Mouse (Mus musculus): Measurements from ENCODE around the gene Mast4.

The Mast4 gene

DNA sequence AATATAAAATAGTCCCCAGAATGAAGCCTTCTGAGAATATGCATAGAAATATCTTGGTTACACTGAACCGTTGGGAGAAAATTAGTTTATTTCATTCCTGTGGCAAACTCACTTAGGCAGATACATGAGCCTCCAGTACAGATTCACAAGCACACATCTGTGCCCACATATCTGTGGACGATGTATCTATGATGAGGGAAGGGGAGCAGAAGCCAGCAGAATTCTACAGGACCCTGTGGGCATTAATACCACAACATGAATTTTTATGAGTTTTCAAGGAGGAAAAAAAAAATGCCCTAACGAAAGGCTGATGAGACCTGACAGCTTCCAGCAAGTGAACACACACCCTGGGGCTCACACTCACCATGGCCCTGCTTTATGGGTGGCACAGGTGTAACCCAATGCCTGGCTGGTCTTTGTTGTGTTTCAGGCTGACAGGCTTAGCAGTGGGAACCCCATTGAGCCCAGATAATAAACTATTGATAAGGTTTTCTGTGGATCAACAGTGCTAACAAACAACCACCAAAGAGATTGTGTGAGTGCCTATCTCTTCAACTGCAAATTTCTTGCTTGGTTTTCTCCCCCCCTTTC lies 17.4 kb downstream of the Mast4 start:
- DNase-seq (ENCODE audit: extremely low spot score, low spot score): no peak

DNA sequence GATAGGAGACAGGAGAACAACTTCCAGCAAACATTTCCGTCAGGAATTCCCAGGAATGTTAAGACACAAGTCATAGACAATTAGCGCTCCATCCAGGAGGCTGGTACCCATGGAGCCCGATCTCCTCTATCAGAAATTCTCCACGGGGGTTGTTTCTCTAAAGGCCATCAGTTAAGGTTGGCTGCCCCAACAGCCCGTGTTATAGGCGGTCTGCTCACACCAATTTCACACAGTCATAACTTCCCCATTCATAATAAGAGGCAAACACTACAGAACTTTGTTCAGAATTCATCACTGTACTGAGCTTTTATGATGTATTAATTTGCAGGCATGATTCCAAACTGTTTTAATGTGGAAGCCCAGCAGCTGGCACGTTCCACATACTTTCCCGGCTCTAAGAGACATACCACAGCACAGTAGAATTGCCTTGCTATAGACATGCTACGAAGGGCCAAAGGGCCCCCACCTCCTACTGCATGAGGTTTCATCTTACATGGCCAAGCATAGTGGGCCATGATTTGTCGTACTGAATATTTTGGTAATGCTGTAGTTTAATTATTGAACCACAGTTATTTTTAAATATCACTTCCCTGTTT lies 19.1 kb downstream of the Mast4 start:
- DNase-seq (ENCODE audit: extremely low spot score, low spot score): no peak

DNA sequence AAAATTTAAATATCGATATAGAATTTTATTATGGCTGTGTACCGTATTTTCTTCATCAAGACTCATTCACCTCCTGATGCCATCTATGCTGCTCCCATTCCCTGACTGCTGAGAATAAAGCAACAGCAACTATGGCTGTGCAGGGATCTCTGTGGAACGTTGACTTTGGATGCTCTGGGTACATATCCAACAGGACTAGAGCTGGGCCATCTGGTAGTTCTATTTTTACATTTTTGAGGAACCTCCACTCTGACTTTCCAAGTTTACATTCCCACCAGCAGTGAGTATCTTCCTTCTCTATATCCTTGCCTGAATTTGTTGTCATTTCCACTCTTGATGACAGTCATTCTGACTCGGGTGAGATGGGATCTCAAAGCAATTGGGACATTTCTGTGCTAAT lies 26.0 kb downstream of the Mast4 start:
- DNase-seq (ENCODE audit: extremely low spot score, low spot score): no peak

DNA sequence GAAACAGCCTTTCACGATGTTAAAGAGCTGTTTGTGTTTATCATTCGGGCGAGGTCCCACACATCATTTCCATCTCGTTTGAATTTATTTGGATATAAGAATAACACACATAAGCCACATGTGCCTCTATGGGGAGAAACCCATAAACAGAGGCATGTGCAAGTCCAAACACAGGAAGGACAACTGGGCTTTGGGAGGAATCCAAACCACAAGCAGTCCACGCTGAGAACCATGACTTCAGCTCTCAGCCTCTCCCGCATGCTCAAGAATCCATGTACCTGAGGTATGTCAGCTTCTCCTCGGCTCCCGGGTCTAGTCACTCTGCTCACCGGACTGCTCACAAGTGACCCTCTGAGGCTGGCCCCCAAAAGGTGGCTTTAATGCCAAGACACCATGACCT lies 30.5 kb downstream of the Mast4 start:
- DNase-seq (ENCODE audit: extremely low spot score, low spot score): no peak

DNA sequence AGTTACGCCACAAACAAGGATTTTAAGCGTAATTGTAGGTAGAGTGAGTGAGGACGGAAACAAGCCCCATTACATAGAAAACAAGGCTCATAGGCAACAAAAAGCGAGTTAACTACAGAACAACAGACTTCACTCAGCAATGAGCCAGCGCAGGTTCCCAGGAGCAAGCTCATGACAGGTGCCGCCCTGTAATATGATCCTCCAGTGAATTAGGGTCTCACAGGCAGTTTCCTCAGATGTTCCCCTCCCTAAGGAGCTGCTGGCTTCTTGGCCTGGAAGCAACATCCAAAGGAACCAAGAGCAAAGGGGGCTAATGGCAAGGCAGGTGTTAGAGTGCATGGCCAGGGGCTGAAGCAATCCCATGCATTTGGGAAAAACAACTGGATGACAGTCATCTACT lies 31.8 kb downstream of the Mast4 start:
- no peak for DNase-seq (ENCODE audit: extremely low spot score, low spot score)

DNA sequence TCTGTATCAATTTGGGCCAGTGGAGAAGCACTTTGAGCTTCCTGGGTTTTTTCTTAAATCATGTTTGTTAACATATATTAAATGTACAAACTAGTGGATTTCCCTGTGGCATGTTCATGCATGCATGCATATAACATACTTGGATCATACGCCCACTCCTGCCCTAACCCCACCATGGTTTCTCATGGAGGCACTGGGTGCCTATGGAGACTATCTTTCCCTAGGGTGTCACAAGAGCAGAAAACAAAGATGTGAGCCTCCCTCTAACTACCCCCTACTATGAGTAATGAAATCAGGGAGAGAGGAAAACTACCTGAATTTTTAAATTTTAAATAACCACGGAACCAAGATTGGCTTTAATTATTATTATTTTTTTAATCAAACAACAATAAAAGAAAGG lies 32.2 kb downstream of the Mast4 start:
- no peak for DNase-seq (ENCODE audit: extremely low spot score, low spot score)

DNA sequence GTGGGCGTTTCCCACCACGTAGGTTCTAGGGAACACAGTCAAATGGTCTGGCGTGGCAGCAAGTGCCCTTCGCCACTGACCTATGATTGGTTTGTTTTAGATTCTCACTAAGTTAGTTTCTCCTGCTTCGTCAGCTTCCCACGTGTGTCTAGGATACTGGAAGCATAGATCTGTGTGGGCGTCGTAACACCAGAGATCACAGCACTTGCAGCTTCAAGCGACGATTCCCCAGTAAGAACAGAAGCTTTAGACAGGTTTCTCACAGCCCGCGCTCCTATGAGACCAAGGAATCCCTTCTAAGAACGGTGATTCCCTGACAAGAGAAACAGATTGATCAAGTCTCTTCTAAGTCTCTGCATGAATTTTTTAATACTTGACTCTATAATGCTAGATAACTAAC lies 39.9 kb downstream of the Mast4 start:
- DNase-seq (ENCODE audit: extremely low spot score, low spot score): no peak

DNA sequence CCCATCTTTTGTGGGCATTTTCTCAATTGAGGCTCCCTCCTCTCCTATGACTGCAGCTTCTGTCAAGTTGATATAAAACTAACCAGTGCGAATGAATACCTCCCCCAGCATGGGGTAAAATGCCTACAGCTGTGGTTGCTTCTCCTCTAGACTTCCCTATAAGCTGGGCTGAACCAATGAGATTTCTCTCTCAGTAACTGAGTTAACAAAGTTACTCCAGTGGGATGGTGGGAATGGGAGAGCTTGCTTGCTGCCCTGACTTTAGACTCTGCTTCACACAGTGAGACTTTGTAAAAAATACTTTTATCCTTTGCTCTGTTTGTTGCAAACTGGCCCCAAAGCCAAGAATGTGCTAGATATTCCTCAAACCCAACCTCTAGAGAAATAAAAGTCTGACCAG lies 41.2 kb downstream of the Mast4 start:
- no peak for DNase-seq (ENCODE audit: extremely low spot score, low spot score)

DNA sequence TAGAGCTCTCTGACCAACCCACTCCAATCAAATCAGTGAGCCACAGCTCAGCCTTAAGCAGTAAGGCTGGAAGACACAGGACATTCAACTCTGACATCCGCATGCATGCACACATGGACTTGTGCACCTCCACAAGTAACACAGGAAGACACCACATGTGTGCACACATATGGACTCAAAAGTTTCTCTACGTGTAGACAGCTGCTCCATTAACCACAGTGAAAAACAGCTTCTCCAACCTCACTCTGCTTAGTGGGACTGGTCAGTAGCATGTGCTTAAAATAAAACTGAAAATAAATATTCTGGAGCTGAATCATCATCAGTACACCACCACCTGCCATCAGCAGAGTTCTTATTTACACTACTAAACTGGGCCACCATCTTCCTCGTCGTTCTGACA lies 43.2 kb downstream of the Mast4 start:
- DNase-seq (ENCODE audit: extremely low spot score, low spot score): no peak

DNA sequence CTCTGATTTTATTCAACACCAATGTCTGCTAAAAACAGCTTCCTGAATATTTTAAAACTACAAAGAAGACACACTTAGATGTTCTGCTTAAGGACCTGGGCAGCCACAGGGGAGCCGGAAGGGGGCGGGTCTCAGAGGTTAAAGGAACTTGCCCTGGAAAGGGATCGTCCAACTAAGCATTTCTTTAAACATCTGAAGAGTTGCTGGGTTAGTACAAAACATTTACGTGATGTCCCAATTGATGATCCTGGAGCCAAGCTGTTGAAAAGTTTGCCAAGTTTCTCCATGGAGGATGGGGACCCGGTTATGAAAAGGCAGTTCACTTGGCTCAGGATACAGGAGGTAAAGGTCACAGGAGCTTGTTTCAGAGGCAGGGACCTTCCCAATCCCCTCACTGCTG lies 48.5 kb downstream of the Mast4 start:
- no peak for DNase-seq (ENCODE audit: extremely low spot score, low spot score)

DNA sequence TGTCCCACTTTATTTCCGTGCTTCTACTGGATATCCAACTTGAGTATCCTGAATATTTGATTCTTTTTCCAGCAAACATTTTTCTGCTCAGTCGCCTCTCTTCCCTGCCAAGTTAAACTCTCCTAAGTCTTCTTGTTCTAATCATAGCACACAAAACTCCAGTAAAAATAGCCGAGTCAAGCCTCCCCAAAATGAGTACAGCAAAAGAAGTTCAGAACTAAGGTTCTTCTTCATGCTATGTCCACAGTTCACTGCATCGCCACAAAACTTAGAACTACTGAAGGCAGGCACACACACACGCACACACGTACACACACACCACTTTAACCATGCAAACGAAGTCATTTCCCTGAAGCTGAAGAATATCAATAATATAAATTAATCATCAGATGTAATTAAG lies 49.3 kb downstream of the Mast4 start:
- no peak for DNase-seq (ENCODE audit: extremely low spot score, low spot score)

DNA sequence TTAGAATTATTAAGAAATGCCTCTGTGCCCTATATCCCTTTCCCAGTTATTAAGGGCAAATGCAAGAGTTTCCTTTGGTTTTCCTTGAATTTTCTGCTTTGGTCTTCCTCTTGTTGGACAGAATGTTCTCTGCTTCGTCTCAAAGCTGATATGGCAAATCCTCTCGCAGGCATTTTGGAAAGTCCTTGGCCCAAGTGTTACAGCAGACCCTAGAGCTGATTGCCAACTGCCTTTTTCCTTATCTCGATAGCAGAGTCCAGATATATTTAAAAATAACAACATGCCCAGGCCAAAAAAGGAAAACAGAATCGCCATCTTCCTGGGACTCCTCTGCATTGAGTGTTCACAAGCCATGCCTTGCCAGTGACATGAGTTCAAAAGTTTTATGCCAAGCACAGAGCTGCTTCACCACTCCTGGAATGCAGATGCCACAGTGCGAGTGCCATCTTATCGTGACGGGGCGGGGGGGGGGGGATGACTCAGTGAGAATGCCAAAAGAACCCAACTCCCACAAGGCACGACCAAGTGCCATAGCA lies 63.4 kb downstream of the Mast4 start:
- DNase-seq (ENCODE audit: extremely low spot score, low spot score): no peak

DNA sequence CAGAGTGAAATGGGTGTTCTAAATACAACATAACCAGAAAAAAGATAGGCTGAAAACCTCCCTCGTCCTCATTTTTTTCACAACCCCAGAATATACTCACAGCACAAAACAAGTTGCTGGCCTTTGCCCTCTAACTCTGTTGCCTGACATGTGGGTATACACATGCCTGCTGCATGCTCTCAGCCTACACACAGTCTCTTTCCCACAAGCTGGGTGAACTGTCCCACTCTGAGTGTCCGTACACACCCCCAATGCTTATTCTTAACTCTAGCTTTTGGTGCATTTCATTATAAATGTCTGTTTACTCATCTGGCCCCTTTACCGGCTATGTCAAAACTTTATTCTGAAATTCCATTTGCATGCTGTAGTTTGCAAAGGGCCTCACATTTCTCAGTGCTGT lies 71.6 kb downstream of the Mast4 start:
- no peak for DNase-seq (ENCODE audit: extremely low spot score, low spot score)

DNA sequence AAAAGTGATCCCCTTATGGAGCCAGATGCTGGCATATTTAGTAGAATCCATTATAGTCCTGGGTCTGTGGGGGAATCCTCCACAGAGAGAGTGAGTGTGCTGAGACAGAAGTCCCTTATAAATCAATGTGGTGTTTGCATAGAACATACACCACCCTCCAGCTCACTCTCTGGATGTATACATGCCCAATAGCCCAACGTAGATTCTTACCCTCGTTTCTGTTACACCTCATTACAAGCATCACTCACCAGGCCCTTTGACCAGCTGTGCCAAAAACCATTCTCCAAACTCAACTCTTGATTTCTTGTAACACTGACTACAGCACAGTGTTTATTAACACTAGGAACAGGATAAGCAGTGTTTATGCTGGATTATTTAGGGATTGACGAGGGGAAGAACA lies 72.2 kb downstream of the Mast4 start:
- DNase-seq (ENCODE audit: extremely low spot score, low spot score): no peak

DNA sequence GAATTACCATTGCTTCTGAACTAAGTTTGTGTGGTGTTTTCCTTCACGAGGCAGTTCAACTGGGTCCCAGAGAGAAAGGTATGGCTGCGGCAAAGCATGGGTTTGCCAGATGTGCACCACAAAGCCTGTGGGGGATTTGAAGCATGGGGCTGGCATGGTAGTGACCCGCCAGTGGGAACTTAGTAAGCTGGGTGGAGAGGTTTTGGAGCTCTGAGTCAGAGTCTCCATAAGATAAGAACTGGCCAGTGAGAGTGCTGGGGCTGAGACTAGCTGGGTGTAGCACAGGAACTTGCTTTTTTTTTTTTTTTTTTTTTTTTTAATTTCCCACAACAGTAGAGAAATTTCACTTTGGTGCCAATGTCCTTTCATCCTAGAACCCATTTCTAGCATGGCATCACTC lies 73.9 kb downstream of the Mast4 start:
- no peak for DNase-seq (ENCODE audit: extremely low spot score, low spot score)

DNA sequence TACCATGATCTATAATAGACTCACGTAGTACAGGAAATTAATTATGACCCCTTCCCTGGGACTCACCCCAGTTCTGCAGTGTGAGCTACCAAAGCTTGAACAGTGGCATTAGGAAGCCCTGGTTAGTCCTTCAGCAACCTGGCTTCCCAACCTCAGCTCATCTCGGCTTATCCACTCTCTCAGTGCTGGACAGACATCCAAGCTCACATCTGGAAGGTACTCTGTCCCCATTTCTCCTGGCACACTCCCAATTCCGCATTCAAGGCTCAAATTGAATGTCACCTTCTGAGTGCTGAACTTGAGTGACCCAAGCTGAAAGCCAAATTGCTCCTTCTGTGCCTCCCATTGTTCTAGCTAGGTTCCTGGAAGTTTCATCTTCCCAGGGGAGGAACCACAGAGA lies 76.2 kb downstream of the Mast4 start:
- no peak for DNase-seq (ENCODE audit: extremely low spot score, low spot score)

DNA sequence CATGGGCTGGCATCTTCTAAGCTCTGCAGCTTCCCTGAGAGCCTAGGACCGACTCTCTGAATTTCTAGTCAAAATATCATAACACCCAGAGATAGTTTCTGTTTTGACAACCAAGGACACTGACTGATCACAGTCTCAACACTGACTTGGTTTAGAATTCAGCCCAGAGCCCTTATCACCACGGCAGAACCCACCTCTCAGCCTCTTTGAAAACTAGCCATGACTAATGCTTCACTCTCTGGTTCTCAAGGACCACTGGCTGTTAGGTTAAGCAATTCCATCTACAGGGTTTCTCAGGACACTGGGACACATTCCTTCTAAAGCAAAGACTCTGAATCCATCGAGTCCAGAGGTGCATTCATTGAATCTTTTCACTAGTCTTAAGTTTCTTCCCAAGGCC lies 79.4 kb downstream of the Mast4 start:
- no peak for DNase-seq (ENCODE audit: extremely low spot score, low spot score)

DNA sequence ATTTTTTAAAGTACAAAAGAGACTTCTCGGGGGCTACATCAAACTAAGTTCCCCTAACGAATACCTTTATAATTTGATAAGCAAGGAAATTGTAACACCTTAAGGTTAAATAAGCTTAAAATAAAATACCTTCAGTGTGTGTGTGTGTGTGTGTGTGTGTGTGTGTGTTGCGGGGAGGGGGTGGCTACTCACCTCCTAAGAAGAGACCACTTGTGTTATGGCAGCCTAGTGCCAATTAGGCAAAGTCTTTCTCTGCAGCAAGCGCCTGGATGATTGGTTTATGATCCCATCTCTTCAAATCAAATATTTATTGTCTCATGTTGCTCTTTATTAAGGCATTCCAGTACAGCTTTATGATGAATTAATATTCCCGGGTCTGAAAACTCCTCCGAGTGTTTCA lies 81.2 kb downstream of the Mast4 start:
- no peak for DNase-seq (ENCODE audit: extremely low spot score, low spot score)

DNA sequence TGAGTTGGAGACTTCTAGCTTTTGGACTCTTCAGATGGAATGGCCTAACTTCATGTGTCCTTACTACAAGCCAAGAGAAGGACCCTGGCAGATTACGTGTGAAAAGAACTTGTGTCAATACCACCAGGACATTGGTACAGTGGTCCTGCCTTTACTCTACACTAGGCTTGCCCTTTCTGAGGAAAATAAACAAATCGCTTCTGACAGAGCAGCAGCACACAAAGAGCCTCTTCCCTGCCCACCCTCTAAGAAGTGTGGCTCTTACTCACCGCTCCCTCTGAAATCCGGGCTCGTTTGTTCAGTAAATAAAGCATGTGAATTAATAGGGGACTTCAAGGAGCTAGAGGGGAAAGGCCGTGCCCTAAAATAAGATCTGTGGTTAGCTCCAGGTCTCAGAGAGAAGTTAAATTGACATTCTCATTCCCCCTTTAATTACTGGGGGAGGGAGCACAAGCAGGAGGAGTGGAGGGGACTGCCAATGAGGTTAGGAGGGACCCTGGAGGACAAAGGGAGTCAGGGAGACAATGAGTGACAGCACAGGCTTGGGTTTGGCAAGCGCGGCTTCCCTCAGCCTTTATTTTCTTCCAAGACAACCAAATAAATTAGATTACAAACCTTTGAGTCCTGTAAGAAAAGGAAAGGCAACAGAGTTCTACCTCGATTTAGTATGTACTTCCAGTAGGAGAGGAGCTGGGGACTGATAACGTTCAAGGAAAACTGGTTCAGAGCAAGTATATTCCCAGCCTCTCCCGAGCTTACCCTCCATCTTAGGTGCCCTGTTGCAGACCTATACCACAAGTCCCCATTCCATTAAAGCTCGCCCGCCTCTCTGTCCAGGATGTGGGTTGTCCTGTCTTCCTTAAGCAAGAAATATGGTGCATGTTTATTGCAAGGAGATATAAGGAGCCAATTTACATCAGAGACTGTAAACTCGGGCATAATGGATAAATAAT lies 85.9 kb downstream of the Mast4 start:
- peak; percentile 18 for DNase-seq (ENCODE audit: extremely low spot score, low spot score)

DNA sequence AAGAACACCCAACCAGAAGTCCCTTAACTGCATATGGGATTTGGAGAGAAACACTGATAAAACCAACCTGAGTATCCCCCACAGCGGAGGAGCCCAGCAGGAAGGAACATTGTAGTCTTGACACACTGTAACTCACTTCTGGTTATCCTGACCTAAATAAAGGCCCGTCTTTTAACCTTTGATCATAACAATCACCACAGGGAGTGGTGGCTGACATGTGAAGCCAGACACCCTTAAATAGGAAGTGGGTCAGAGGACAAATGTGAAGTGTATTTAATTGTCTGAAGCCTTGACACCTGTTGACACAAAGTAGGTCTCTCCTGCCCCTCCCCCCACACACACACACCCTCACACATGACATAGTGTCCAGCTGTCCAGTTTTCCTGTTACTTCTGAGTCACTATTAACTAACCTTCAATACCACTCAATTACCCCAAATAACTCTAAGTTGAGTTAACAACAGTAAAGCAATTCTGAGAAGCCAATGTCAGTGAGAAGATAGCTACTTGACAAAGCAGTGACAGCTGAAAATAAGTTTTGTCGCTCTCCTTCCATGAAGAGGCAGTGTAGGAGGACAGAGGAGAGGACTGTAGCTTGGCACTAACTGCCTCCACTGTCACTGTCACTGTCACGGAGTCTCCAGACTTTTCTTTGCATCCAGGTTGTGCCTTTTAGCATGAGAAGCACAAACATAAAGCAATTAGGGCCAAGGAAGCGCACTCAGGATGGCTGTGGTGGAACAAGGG lies 87.2 kb downstream of the Mast4 start:
- DNase-seq (ENCODE audit: extremely low spot score, low spot score): no peak

DNA sequence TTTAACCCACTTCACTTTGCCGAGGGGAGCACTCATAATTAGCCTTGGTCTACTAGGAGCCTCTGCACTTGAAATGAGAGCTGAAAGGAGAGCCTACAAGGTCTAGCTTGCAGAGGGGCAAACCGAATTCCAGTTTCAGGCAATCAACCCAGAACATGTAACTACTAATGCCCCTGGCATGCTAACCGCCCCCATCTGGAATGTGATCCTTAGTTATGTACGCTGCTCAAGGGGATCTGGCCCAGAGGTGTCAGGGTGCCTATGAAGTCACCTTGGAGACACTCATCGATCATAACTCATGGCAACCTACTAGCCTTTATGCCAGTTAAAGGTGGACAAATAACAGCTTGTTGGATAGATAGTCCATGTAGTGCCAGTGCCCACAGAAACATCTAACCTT lies 88.9 kb downstream of the Mast4 start:
- DNase-seq (ENCODE audit: extremely low spot score, low spot score): no peak

DNA sequence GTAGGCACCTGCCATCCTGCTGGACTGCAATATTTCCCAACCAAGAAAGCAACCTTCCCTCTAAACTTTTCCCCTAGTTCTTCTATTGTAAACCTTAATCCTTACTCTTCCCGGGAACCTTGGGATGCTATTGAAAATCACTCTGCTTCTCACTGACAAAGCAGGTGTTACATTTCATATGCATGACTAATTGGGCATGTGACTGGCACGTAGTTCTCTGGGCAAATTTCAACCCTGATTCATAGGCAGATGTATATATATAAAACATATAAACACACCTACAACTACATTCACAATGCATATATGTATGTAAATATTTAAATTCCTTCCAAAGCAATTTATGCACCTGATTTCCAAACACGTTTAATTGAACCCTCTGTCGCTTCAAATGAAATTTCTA lies 90.2 kb downstream of the Mast4 start:
- no peak for DNase-seq (ENCODE audit: extremely low spot score, low spot score)

All from neural tube, embryonic 10.5 days (tissue).